In the genomic region with DNA sequence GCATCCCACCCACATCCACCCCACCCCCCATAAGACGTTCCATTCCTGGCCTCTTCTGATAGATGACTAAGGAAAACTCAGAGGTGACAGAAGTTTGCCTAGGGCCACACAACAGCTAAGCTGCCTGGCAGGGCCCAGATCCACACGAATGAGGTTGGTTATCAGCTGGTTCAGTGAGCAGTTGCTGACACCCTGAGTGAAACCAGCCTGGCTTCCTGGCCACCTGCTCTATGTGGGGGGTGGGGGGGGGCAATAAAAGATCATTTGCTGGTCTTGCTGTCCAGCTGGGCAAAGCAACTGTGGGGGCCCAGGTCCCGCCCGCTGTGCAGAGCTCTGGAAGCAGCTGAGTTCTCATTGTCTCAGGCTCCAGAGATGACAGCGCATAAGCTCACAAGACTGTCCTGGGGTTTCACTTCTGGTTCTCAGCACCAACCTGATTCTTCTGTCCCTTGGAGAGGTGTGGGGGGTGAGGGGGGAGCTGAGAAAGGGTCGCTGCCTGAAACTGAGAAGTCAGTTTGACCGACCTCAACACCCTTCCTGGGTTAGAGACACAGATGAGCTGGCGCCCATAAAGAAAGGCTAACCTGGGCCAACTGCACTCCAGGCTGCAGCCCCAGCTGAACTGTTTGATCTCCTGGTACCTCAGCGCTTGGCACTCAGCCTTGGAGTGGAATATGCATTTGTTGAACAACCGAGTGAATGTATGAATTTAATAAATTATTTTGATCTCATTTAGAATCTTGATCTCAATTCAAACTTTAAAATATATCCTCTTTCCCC, we compare ENCODE assay signal across 10 mouse cellular contexts. TPM values are rescaled to one million over a fixed set of nuclear protein-coding genes. Genes with fewer than 3 reads are reported as not detected.
DNase-seq lines count a peak whose midpoint lies in the region; ATAC-seq lines count a peak whose summit lies in the region.
"Had no signal": no experiment of that assay in that cellular context is flagged by ENCODE, and none has a peak within 500 bp of the region (broad histone marks: within the 10 kb centered on the region; RNA-seq: fewer than 3 reads in every experiment).

No protein-coding gene starts in this region.

- H3K9ac ChIP-seq in midbrain, embryonic 16.5 days (ENCODE audit: low read depth, low read length), result no peak overlapping the region
- H3K9ac ChIP-seq in liver, embryonic 11.5 days (ENCODE audit: low read depth, low read length), result peak overlapping the region; percentile 37; the same call in 1 of the 2 replicates
- H3K9ac ChIP-seq in stomach, embryonic 15.5 days, result no peak overlapping the region

- H3K9me3 ChIP-seq in midbrain, embryonic 10.5 days (replicated peaks), result no peaks in the 10 kb centered on the region
- no peaks in the 10 kb centered on the region for H3K9me3 ChIP-seq in midbrain, embryonic 16.5 days (replicated peaks; ENCODE audit: control insufficient read depth, low read length, poor library complexity, severe bottlenecking)
- no peaks in the 10 kb centered on the region for H3K9me3 ChIP-seq in embryonic facial prominence, embryonic 10.5 days
- H3K9me3 ChIP-seq in liver, embryonic 11.5 days (ENCODE audit: control insufficient read depth, low read length), result no peaks in the 10 kb centered on the region
- H3K9me3 ChIP-seq in stomach, embryonic 15.5 days, result no peaks in the 10 kb centered on the region

- H3K4me1 ChIP-seq in midbrain, embryonic 10.5 days, result no peaks in the 10 kb centered on the region
- no peaks in the 10 kb centered on the region for H3K4me1 ChIP-seq in midbrain, embryonic 16.5 days (ENCODE audit: control insufficient read depth, insufficient read depth, low read length)
- H3K4me1 ChIP-seq in embryonic facial prominence, embryonic 10.5 days, result no peaks in the 10 kb centered on the region
- H3K4me1 ChIP-seq in liver, embryonic 11.5 days (replicated peaks; ENCODE audit: control insufficient read depth, insufficient read depth, low read length), result peaks cover 7% of the 10 kb centered on the region
- no peaks in the 10 kb centered on the region for H3K4me1 ChIP-seq in stomach, embryonic 15.5 days

- no peak for DNase-seq in midbrain, embryonic 10.5 days (ENCODE audit: low spot score)
- no peak for DNase-seq in embryonic facial prominence, embryonic 10.5 days (ENCODE audit: low spot score)
- peak; percentile 46 for DNase-seq in liver, embryonic 11.5 days (ENCODE audit: low spot score)
- no peak for DNase-seq in frontal cortex, postnatal 10 days (ENCODE audit: low spot score in 2 of 2)
- DNase-seq in layer of hippocampus, adult 18-20 months (ENCODE audit: low spot score in 2 of 2), result no peak
- DNase-seq: cerebellum, adult 9-11 months; kidney, postnatal 10 days; lung, postnatal 10 days had no signal

- peak overlapping the region; percentile 23; the same call in 1 of the 2 replicates for H3K27ac ChIP-seq in midbrain, embryonic 10.5 days (replicated peaks)
- no peak overlapping the region for H3K27ac ChIP-seq in midbrain, embryonic 16.5 days (ENCODE audit: low read length)
- H3K27ac ChIP-seq in embryonic facial prominence, embryonic 10.5 days (replicated peaks), result peak overlapping the region; percentile 19; the same call in 1 of the 2 replicates
- H3K27ac ChIP-seq in liver, embryonic 11.5 days (ENCODE audit: low read depth, low read length), result peak overlapping the region; percentile 92
- H3K27ac ChIP-seq in stomach, embryonic 15.5 days, result no peak overlapping the region

- no peak overlapping the region for H3K4me3 ChIP-seq in midbrain, embryonic 10.5 days
- no peak overlapping the region for H3K4me3 ChIP-seq in midbrain, embryonic 16.5 days (ENCODE audit: low read depth, low read length)
- no peak overlapping the region for H3K4me3 ChIP-seq in embryonic facial prominence, embryonic 10.5 days
- H3K4me3 ChIP-seq in liver, embryonic 11.5 days (ENCODE audit: low read depth, low read length), result no peak overlapping the region
- H3K4me3 ChIP-seq in stomach, embryonic 15.5 days (replicated peaks), result no peak overlapping the region

- no peak overlapping the region for H3K4me2 ChIP-seq in midbrain, embryonic 16.5 days (ENCODE audit: low read length)
- peak overlapping the region; percentile 44 for H3K4me2 ChIP-seq in liver, embryonic 11.5 days
- H3K4me2 ChIP-seq in stomach, embryonic 15.5 days, result no peak overlapping the region

- H3K36me3 ChIP-seq in midbrain, embryonic 10.5 days, result no peaks in the 10 kb centered on the region
- H3K36me3 ChIP-seq in midbrain, embryonic 16.5 days (ENCODE audit: control insufficient read depth, insufficient read depth, low read length), result no peaks in the 10 kb centered on the region
- H3K36me3 ChIP-seq in embryonic facial prominence, embryonic 10.5 days (replicated peaks), result no peaks in the 10 kb centered on the region
- no peaks in the 10 kb centered on the region for H3K36me3 ChIP-seq in liver, embryonic 11.5 days (ENCODE audit: control insufficient read depth, insufficient read depth, low read length)
- no peaks in the 10 kb centered on the region for H3K36me3 ChIP-seq in stomach, embryonic 15.5 days

- H3K27me3 ChIP-seq in midbrain, embryonic 10.5 days (ENCODE audit: low read depth, poor library complexity, severe bottlenecking), result no peaks in the 10 kb centered on the region
- H3K27me3 ChIP-seq in midbrain, embryonic 16.5 days (ENCODE audit: control insufficient read depth, insufficient read depth, low read depth, low read length), result no peaks in the 10 kb centered on the region
- H3K27me3 ChIP-seq in embryonic facial prominence, embryonic 10.5 days (replicated peaks; ENCODE audit: low read depth, poor library complexity, severe bottlenecking), result no peaks in the 10 kb centered on the region
- no peaks in the 10 kb centered on the region for H3K27me3 ChIP-seq in liver, embryonic 11.5 days (replicated peaks; ENCODE audit: control insufficient read depth, insufficient read depth, low read length)
- H3K27me3 ChIP-seq in stomach, embryonic 15.5 days (replicated peaks), result no peaks in the 10 kb centered on the region

- 78% methylated on average over 10 of the region's 10 CpGs for WGBS in midbrain, embryonic 10.5 days
- WGBS in midbrain, embryonic 16.5 days, result 71% methylated on average over 10 of the region's 10 CpGs
- 72% methylated on average over 10 of the region's 10 CpGs for WGBS in embryonic facial prominence, embryonic 10.5 days
- WGBS in liver, embryonic 11.5 days, result 50% methylated on average over 10 of the region's 10 CpGs
- WGBS in stomach, embryonic 15.5 days, result 56% methylated on average over 10 of the region's 10 CpGs

- ATAC-seq in midbrain, embryonic 16.5 days, result no peak
- ATAC-seq in liver, embryonic 11.5 days (replicated peaks; ENCODE audit: low FRiP score), result peak; percentile 97
- ATAC-seq in stomach, embryonic 15.5 days (ENCODE audit: insufficient read depth, low FRiP score, low read depth), result peak; percentile 94

RNA-seq across cellular contexts. Expression of a gene that starts 42.3 kb away (rescaled TPM):
- polyA plus RNA-seq in midbrain, embryonic 10.5 days (2016; fragmentation: Nextera tagmentation; extraction: Ambion mirVana), result 107 and 108 TPM in 2 replicates
- polyA plus RNA-seq in midbrain, embryonic 16.5 days (2015; fragmentation: Nextera tagmentation; extraction: Ambion mirVana), result 68.7 and 76.8 TPM in 2 replicates
- 115 and 117 TPM in 2 replicates for polyA plus RNA-seq in embryonic facial prominence, embryonic 10.5 days (2016; fragmentation: Nextera tagmentation; extraction: Ambion mirVana)
- 84.1 and 89.8 TPM in 2 replicates for polyA plus RNA-seq in liver, embryonic 11.5 days (2014; fragmentation: Nextera tagmentation; extraction: Ambion mirVana)
- polyA plus RNA-seq in stomach, embryonic 15.5 days (2015; fragmentation: Nextera tagmentation; extraction: Ambion mirVana), result 69.2 and 76.9 TPM in 2 replicates
- total RNA-seq in layer of hippocampus, adult 18-20 months (2021), result 10 to 100 TPM; 79.0 to 80.3 TPM

Comparison
In these comparisons a context has a peak if more than half of its experiments do, and no peak if none do; other contexts are left out.
1. H3K27ac ChIP-seq: peak in midbrain, embryonic 10.5 days (single experiment), embryonic facial prominence, embryonic 10.5 days (single experiment) and liver, embryonic 11.5 days (single experiment); none in midbrain, embryonic 16.5 days (single experiment) and stomach, embryonic 15.5 days (single experiment).